Mouse (Mus musculus): ENCODE results near the gene Pus10. TPM values are rescaled to one million over a fixed set of nuclear protein-coding genes. Genes with fewer than 3 reads are reported as not detected.

The Pus10 gene
- polyA plus RNA-seq (2012; rRNA removed) = 7.2 and 7.9 TPM in 2 replicates

- H3K4me3 ChIP-seq (ENCODE audit: control insufficient read depth, low read depth, low read length) = peak within 1 kb of the TSS; percentile 100
- H3K27me3 ChIP-seq (ENCODE audit: control insufficient read depth, insufficient read depth, low read length) = no peaks in the 10 kb centered on the region
- H3K27ac ChIP-seq (ENCODE audit: control insufficient read depth, insufficient read depth, low read depth, low read length) = peak within 1 kb of the TSS; percentile 98
- TF ChIP-seq CTCF (IDR thresholded peaks at IDR 0.05; ENCODE audit: control insufficient read depth, insufficient read depth, insufficient replicate concordance, low read depth, low read length) (no peak), POLR2A (IDR thresholded peaks at IDR 0.05; ENCODE audit: control insufficient read depth, low read depth, low read length) (no peak)
- H3K36me3 ChIP-seq (ENCODE audit: control insufficient read depth, insufficient read depth, low read length) = no peaks in the 10 kb centered on the region
- peaks cover 2% of the 10 kb centered on the region; the same call in 1 of the 2 replicates for H3K4me1 ChIP-seq (ENCODE audit: control insufficient read depth, insufficient read depth, low read length)
Observed at GRCm38 (mm10) chr11:23665311-23665786, at the start of gene Pus10. Gene Pus10, plus strand, starts transcription at chr11:23665674.

GRCm38 (mm10) chr11:23618995-23619394, 46.5 kb upstream of the Pus10 start:
- Histone ChIP-seq H3K4me3 (ENCODE audit: control insufficient read depth, low read depth, low read length) (no peak overlapping the region), H3K27me3 (ENCODE audit: control insufficient read depth, insufficient read depth, low read length) (no peaks in the 10 kb centered on the region), H3K27ac (ENCODE audit: control insufficient read depth, insufficient read depth, low read depth, low read length) (no peak overlapping the region), H3K36me3 (ENCODE audit: control insufficient read depth, insufficient read depth, low read length) (no peaks in the 10 kb centered on the region; the same call in 1 of the 2 replicates), H3K4me1 (ENCODE audit: control insufficient read depth, insufficient read depth, low read length) (no peaks in the 10 kb centered on the region)
- no peak for TF ChIP-seq POLR2A (IDR thresholded peaks at IDR 0.05; ENCODE audit: control insufficient read depth, low read depth, low read length)

GRCm38 (mm10) chr11:23630664-23631063, 34.8 kb upstream of the Pus10 start:
- H3K4me1 ChIP-seq (ENCODE audit: control insufficient read depth, insufficient read depth, low read length) = peaks cover 6% of the 10 kb centered on the region
- no peak for TF ChIP-seq POLR2A (IDR thresholded peaks at IDR 0.05; ENCODE audit: control insufficient read depth, low read depth, low read length)
- no peak for TF ChIP-seq CTCF (IDR thresholded peaks at IDR 0.05; ENCODE audit: control insufficient read depth, insufficient read depth, insufficient replicate concordance, low read depth, low read length)
- no peak overlapping the region for H3K4me3 ChIP-seq (ENCODE audit: control insufficient read depth, low read depth, low read length)

GRCm38 (mm10) chr11:23632945-23633878, 32.3 kb upstream of the Pus10 start, which contains the start of gene 0610010F05Rik:
Gene 0610010F05Rik, minus strand, starts transcription at chr11:23633639.
- H3K27ac ChIP-seq (ENCODE audit: control insufficient read depth, insufficient read depth, low read depth, low read length) = peak within 1 kb of the TSS; percentile 93
- H3K4me1 ChIP-seq (ENCODE audit: control insufficient read depth, insufficient read depth, low read length) = peaks cover 6% of the 10 kb centered on the region
- peak within 1 kb of the TSS; percentile 98 for H3K4me3 ChIP-seq (ENCODE audit: control insufficient read depth, low read depth, low read length)
- H3K36me3 ChIP-seq (ENCODE audit: control insufficient read depth, insufficient read depth, low read length) = no peaks in the 10 kb centered on the region
- TF ChIP-seq POLR2A (IDR thresholded peaks at IDR 0.05; ENCODE audit: control insufficient read depth, low read depth, low read length) (peak; percentile 82), CTCF (IDR thresholded peaks at IDR 0.05; ENCODE audit: control insufficient read depth, insufficient read depth, insufficient replicate concordance, low read depth, low read length) (no peak)
- no peaks in the 10 kb centered on the region for H3K27me3 ChIP-seq (ENCODE audit: control insufficient read depth, insufficient read depth, low read length)

More at GRCm38 (mm10) chr11:23630664-23631063, 34.8 kb upstream of the Pus10 start:
- Histone ChIP-seq H3K36me3 (ENCODE audit: control insufficient read depth, insufficient read depth, low read length) (no peaks in the 10 kb centered on the region), H3K27me3 (ENCODE audit: control insufficient read depth, insufficient read depth, low read length) (no peaks in the 10 kb centered on the region), H3K27ac (ENCODE audit: control insufficient read depth, insufficient read depth, low read depth, low read length) (no peak overlapping the region)

- Histone ChIP-seq H3K4me3 (ENCODE audit: control insufficient read depth, low read depth, low read length) (peak overlapping the region; percentile 68), H3K4me1 (ENCODE audit: control insufficient read depth, insufficient read depth, low read length) (peaks cover 6% of the 10 kb centered on the region), H3K27ac (ENCODE audit: control insufficient read depth, insufficient read depth, low read depth, low read length) (no peak overlapping the region), H3K27me3 (ENCODE audit: control insufficient read depth, insufficient read depth, low read length) (no peaks in the 10 kb centered on the region), H3K36me3 (ENCODE audit: control insufficient read depth, insufficient read depth, low read length) (peaks cover under 1% of the 10 kb centered on the region; the same call in 1 of the 2 replicates)
- TF ChIP-seq CTCF (IDR thresholded peaks at IDR 0.05; ENCODE audit: control insufficient read depth, insufficient read depth, insufficient replicate concordance, low read depth, low read length) (no peak), POLR2A (IDR thresholded peaks at IDR 0.05; ENCODE audit: control insufficient read depth, low read depth, low read length) (no peak)
Observed at GRCm38 (mm10) chr11:23633879-23634215, 31.6 kb upstream of the Pus10 start.

- Histone ChIP-seq H3K36me3 (ENCODE audit: control insufficient read depth, insufficient read depth, low read length) (peaks cover 1% of the 10 kb centered on the region; the same call in 1 of the 2 replicates), H3K4me3 (ENCODE audit: control insufficient read depth, low read depth, low read length) (no peak overlapping the region), H3K4me1 (ENCODE audit: control insufficient read depth, insufficient read depth, low read length) (peaks cover 6% of the 10 kb centered on the region), H3K27ac (ENCODE audit: control insufficient read depth, insufficient read depth, low read depth, low read length) (no peak overlapping the region), H3K27me3 (ENCODE audit: control insufficient read depth, insufficient read depth, low read length) (no peaks in the 10 kb centered on the region)
- TF ChIP-seq POLR2A (IDR thresholded peaks at IDR 0.05; ENCODE audit: control insufficient read depth, low read depth, low read length) (no peak), CTCF (IDR thresholded peaks at IDR 0.05; ENCODE audit: control insufficient read depth, insufficient read depth, insufficient replicate concordance, low read depth, low read length) (no peak)
Observed at GRCm38 (mm10) chr11:23634573-23634972, 30.9 kb upstream of the Pus10 start.

GRCm38 (mm10) chr11:23647431-23647830, 18.0 kb upstream of the Pus10 start:
- Histone ChIP-seq H3K27ac (ENCODE audit: control insufficient read depth, insufficient read depth, low read depth, low read length) (no peak overlapping the region), H3K4me1 (ENCODE audit: control insufficient read depth, insufficient read depth, low read length) (no peaks in the 10 kb centered on the region), H3K4me3 (ENCODE audit: control insufficient read depth, low read depth, low read length) (no peak overlapping the region), H3K27me3 (ENCODE audit: control insufficient read depth, insufficient read depth, low read length) (no peaks in the 10 kb centered on the region), H3K36me3 (ENCODE audit: control insufficient read depth, insufficient read depth, low read length) (no peaks in the 10 kb centered on the region; the same call in 1 of the 2 replicates)
- no peak for TF ChIP-seq POLR2A (IDR thresholded peaks at IDR 0.05; ENCODE audit: control insufficient read depth, low read depth, low read length)
- TF ChIP-seq CTCF (IDR thresholded peaks at IDR 0.05; ENCODE audit: control insufficient read depth, insufficient read depth, insufficient replicate concordance, low read depth, low read length) = no peak
